Mouse (Mus musculus): ENCODE results near the gene Dimt1.
A peak's percentile ranks its signal among the peaks of the same experiment; 100 is the strongest.
"Not testable (repeated sequence)": the region's sequence is repeated elsewhere in the genome, so short reads cannot be mapped to it uniquely, and the experiment has no call there.

Dimt1 gene

DNA sequence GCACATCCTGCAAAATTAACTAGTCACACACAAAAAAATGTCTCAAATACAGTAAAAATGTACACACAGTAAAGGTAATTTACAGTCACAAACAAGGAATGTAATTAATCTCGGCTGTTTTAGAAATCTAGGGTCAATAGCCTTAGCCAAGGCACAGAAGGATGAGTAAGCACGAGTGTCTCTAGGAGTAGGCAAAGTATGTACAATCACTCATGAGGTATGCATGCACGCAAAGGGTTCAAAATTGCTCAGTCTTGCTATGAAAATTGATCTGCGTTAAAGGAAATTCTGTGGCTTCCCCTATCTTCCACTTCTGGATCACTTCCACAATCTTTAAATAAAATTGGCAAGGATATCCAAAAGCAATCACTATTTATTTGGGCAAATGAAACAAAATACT is 14.6 kb downstream of the Dimt1 start:
- ATAC-seq (ENCODE audit: low TSS enrichment): no peak

DNA sequence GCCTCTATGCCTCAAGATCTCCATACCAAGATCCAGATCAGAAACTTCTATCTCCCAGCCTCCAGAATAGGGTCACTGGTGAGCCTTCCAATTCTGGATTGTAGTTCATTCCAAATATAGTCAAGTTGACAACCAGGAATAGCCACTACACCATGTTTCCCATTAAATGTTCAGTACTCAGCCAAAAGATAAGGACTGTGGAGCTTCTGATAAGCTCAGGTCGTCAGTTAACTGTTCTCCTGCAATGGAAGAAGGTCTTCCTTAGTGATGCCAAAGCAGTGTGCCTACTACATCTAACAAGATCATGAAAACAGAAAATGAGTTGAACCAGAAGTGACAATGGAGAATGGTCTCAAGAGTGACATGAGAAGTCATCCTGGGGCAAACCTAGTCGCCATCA is 50.0 kb downstream of the Dimt1 start:
- ATAC-seq (ENCODE audit: low TSS enrichment): no peak

DNA sequence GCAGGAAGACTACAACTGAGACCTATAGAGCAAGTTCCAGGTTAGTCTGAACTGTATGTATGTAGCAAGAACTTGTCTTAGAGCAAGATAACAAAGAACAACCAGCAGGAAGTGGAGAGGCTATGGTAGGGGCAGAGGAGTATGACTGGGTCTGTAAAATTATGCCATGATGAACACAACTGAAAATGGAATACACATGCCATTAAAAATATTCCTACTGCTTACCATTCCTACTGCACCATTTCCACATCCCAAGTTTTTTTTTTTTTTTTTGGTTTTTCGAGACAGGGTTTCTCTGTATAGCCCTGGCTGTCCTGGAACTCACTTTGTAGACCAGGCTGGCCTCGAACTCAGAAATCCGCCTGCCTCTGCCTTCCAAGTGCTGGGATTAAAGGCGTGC is 50.6 kb downstream of the Dimt1 start:
- not testable (repeated sequence) for ATAC-seq (ENCODE audit: low TSS enrichment)

DNA sequence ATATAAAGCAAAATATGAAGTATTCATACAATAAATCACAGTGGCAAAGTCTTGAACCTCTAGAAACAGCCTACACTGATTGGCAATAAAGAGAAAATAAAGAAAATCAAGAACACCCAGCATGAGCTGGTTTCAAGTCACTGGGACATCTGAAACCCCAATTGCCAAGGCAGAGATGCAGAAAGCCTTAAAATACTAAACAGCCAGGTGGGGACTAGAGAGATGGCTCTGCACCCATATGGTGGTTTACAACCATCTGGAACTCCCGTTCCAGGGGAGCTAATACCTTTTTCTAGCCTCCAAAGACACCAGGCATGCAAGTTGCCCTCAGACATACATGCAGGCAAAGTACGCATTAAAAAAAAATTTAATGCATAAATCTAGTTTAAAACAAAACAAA is 51.1 kb downstream of the Dimt1 start:
- ATAC-seq (ENCODE audit: low TSS enrichment): 0 out of 2 replicates have a peak, but pooled peaks have one; percentile 31

DNA sequence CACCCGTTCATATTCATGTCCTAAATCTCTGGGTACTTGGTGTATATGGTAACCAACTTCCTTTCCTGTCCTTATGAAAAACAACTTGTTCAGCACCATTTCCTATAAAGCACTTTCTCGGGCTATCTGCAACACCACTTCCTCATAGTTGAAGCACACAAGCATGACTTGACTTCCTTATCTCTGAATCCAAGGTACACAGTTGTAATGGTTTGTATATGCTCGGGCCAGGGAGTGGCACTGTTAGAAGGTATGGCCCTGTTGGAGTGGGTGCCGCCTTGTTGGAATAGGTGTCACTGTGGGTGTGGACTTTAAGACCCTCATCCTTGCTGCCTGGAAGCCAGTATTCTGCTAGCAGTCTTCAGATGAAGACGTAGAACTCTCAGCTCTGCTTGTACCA is 51.7 kb downstream of the Dimt1 start:
- no peak for ATAC-seq (ENCODE audit: low TSS enrichment)

DNA sequence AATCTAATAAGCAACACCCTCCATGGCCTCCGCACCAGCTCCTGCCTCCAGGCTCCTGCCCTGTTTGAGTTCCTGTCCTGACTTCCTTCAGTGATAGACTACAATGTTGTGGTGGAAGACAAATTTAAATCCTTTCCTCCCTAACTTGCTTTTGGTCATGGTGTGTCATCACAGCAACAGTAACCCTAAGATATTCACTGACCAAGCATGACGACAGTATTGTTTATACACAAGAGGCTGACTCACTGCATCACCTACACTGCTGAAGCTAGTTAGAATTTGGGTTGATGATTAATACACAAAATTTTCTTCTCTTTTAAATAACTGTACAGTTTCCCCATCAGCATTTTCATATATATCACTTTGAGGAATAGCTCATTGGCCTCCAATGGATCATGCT is 56.3 kb downstream of the Dimt1 start:
- no peak for ATAC-seq (ENCODE audit: low TSS enrichment)

DNA sequence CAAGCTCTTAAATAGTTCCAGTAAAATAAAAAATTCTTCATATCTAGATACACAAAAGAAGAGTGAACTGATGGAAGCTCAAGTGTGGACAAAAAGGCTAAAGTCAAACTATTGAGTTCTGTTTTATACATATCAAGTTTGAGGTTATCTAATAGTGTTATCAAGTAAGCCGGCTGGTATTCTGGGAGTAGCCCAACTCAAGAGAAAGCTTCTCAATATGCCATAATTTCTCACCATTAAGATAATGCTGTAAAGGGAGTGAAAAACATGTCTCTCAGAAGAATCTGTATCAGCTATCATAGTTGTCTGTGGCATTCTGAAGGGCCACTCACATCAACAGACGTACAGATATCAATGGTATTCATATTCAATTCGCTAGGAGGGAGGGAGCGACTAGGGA is 61.2 kb downstream of the Dimt1 start:
- no peak for ATAC-seq (ENCODE audit: low TSS enrichment)

Measured in frontal cortex, adult (tissue).